Mouse (Mus musculus) lung, postnatal 0 days (tissue): ENCODE measurements at regions not wholly inside any gene's neighbourhood (a gene's known extent, or its start where the extent isn't known, plus 50 kb on each side); places are given as distances from the start of the nearest gene placed in this dataset.

Source experiments
- CTCF ChIP-seq: IDR thresholded peaks from 2 replicates; pipeline ENCODE4 v1.5.1; 2016; ENCODE audit warnings: antibody characterized with exemption, mild to moderate bottlenecking
- EP300 ChIP-seq: IDR thresholded peaks from 2 replicates; pipeline ENCODE4 v1.6.1; 2016; ENCODE audit warnings: antibody characterized with exemption, mild to moderate bottlenecking, control low read depth

GRCm38 (mm10) chr1:90710566-90710965 is 107.8 kb downstream of the Cops8 start:
- TF ChIP-seq CTCF = no peak
- no peak for TF ChIP-seq EP300
